Mouse (Mus musculus) ES-Bruce4 (cell line): ENCODE measurements around the gene Map2k1.

Source experiments
- CTCF ChIP-seq: IDR thresholded peaks from one replicate; pipeline ENCODE4 v1.8.1; 2011; ENCODE audit warnings: low read depth, low read length
- EP300 ChIP-seq: IDR thresholded peaks from 2 replicates; pipeline ENCODE4 v1.6.1; 2011; ENCODE audit warnings: low read depth, low read length; ENCODE audit not compliant: insufficient read depth
- POLR2A ChIP-seq: IDR thresholded peaks from one replicate; pipeline ENCODE4 v1.8.1; 2011; ENCODE audit warnings: low read length; ENCODE audit not compliant: insufficient read depth

DNA sequence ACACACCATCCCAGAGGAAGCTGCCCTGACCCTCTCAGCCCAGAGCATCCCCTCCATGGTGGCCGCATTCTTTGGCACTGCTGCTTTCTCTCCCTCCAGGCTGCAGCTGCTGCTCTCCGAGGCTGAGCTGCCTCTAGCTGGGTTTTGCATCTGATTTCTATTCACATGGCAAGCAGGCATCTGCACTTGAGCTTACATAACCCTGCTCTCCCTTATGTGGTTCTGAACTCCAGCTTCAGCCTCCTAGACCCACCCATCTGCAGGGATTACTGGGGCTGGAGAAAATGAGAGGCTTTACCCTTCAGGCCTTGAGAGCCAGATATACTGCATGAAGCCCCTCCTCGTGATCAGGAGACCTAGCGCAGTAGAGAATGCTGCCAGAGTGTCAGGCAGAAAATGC lies 57.9 kb downstream of the Map2k1 start:
- no peak for TF ChIP-seq EP300
- TF ChIP-seq CTCF = no peak
- TF ChIP-seq POLR2A = no peak
